Mouse (Mus musculus) forebrain, embryonic 16.5 days (tissue): ENCODE data around the gene Kcnh2. TPM values are rescaled to one million over a fixed set of nuclear protein-coding genes. Genes with fewer than 3 reads are reported as not detected.
A peak's percentile ranks its signal among the peaks of the same experiment; 100 is the strongest.

Experiments
- ATAC-seq: fragments of 200-750 bp; cut with Nextera tagmentation; 2 replicates; pipeline ENCODE4 v1.8.0; 2017; ENCODE audit warnings: mild to moderate bottlenecking, moderate library complexity
- H3K27ac ChIP-seq: fragments of 300-500 bp; sonication (generic); 2 replicates; pipeline ENCODE4 v1.5.1; 2014; ENCODE audit warnings: low read length, control low read depth
- H3K27me3 ChIP-seq: fragments of 300-500 bp; sonication (generic); replicated peaks from 2 replicates; pipeline ENCODE4 v1.6.1; 2014; ENCODE audit warnings: low read length; ENCODE audit not compliant: control insufficient read depth, insufficient read depth
- H3K36me3 ChIP-seq: fragments of 300-500 bp; sonication (generic); 2 replicates; pipeline ENCODE4 v1.6.1; 2014; ENCODE audit not compliant: control insufficient read depth, insufficient read depth
- H3K4me1 ChIP-seq: fragments of 300-500 bp; sonication (generic); replicated peaks from 2 replicates; pipeline ENCODE4 v1.6.1; 2014; ENCODE audit warnings: low read length; ENCODE audit not compliant: control insufficient read depth, insufficient read depth
- H3K4me2 ChIP-seq: fragments of 300-500 bp; sonication (generic); 2 replicates; pipeline ENCODE4 v1.6.1; 2014; ENCODE audit warnings: mild to moderate bottlenecking, low read length, control low read depth
- H3K4me3 ChIP-seq: fragments of 300-500 bp; sonication (generic); replicated peaks from 2 replicates; pipeline ENCODE4 v1.5.1; 2014; ENCODE audit warnings: mild to moderate bottlenecking, low read length, control low read depth
- H3K9ac ChIP-seq: fragments of 300-500 bp; sonication (generic); replicated peaks from 2 replicates; pipeline ENCODE4 v1.6.1; 2014; ENCODE audit warnings: low read depth, low read length, control low read depth
- H3K9me3 ChIP-seq: fragments of 300-500 bp; sonication (generic); 2 replicates; pipeline ENCODE4 v1.6.1; 2016; ENCODE audit warnings: low read length; ENCODE audit not compliant: control insufficient read depth
- WGBS: fragments of 180-500 bp; shearing (Covaris S2); extraction: QIAGEN DNeasy Blood & Tissue Kit; methylation state at CpG from one replicate; pipeline ENCODE4 v1.1.7; 2014; 5-methylcytosine and 5-hydroxymethylcytosine counted together
- polyA plus RNA-seq: library from polyadenylated mRNA; unstranded; fragments of >200 nt; fragmentation: Nextera tagmentation; extraction: Ambion mirVana; gene quantifications from 2 replicates; pipeline ENCODE4 v1.2.1, GENCODE M21; 2015

The Kcnh2 gene
- polyA plus RNA-seq, 1 experiment from 2014 or later, result 6.2 TPM

DNA sequence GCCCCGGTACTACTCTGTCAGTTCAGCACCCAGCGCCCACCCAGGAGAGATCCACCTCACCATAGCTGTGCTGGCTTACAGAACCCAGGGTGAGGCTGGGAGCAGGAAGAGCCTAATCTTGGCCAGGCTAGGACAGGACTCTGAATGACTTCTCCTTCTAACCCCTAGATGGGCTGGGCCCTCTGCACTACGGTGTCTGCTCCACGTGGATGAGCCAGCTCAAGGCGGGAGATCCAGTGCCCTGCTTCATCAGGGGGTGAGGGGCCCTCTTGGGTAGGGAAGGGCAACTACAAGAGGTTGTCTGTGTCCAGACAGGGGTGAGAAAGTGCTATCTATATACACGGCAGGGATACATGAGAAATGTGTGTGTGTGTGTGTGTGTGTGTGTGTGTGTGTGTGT is 30.1 kb upstream of the Kcnh2 start:
- Histone ChIP-seq H3K4me2 (no peak overlapping the region), H3K4me3 (no peak overlapping the region), H3K9ac (no peak overlapping the region), H3K4me1 (peaks cover 17% of the 10 kb centered on the region), H3K27me3 (peaks cover 10% of the 10 kb centered on the region), H3K9me3 (no peaks in the 10 kb centered on the region), H3K36me3 (no peaks in the 10 kb centered on the region), H3K27ac (no peak overlapping the region)
- no peak for ATAC-seq
- 87% methylated on average over 6 of the region's 6 CpGs for WGBS

DNA sequence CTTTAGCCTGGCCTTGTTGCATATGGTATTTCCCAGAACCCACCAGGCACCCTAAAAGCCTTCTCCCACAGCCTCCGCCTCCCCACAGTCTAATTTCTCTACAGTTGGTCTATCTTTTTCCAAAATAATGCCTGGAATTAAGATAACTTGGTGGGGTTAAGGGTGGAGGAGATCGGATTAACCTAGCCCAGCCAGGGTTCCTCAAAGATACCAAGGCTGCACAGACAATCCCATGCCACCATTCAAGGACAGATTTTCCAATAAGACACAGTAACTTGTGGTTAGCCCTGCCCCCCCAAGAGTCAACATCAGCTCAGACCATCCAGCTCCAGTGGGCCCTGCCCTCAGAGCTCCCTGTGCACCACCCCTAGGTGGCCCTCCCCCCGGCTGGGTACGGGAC is 29.1 kb upstream of the Kcnh2 start:
- Histone ChIP-seq H3K4me1 (peaks cover 17% of the 10 kb centered on the region), H3K4me2 (no peak overlapping the region), H3K27ac (no peak overlapping the region), H3K4me3 (no peak overlapping the region), H3K36me3 (no peaks in the 10 kb centered on the region), H3K9ac (no peak overlapping the region), H3K27me3 (peaks cover 3% of the 10 kb centered on the region), H3K9me3 (no peaks in the 10 kb centered on the region)
- ATAC-seq, result no peak
- 92% methylated on average over 4 of the region's 4 CpGs for WGBS

DNA sequence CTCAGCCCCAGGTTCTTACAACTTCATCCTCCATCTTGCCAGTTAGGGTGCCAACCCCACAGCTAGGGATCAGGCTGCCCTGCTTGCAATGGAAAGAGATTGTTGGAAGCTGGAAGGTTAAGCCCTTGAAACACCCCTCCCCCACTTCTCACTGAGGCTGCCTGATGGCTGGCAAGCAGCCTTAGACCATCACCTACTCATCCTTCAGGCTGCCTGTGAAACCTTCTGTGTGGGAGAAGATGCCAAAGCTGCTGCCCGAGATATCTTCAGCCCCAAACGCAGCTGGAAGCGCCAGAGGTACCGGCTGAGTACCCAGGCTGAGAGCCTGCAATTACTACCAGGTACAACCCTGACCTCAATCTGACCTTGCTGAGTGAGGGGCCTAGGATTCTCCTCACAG is 28.1 kb upstream of the Kcnh2 start:
- no peak for ATAC-seq
- Histone ChIP-seq H3K36me3 (no peaks in the 10 kb centered on the region), H3K9ac (no peak overlapping the region), H3K4me2 (no peak overlapping the region), H3K27ac (no peak overlapping the region), H3K9me3 (no peaks in the 10 kb centered on the region), H3K4me1 (peaks cover 20% of the 10 kb centered on the region), H3K27me3 (no peaks in the 10 kb centered on the region), H3K4me3 (no peak overlapping the region)
- 78% methylated on average over 4 of the region's 4 CpGs for WGBS

DNA sequence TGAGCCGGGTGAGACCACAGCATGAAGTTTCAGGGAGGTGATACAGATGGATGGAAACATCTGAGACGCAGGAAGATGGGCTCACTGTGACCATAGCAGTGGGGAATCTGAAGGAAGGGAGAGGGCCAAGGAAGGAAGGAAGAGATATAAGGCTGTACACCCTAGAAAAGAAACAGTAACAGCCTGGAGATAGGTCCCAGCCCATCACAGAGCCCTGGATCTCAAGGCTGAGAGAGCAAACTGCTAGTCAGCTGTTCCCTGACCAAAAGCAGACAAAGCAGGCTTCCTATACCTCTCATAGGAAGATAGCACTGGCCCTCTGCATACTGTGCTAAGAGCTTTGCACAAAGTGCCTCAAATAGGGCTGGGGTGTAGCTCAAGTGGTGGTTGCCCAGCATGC is 27.3 kb upstream of the Kcnh2 start:
- no peak overlapping the region for H3K4me2 ChIP-seq
- H3K36me3 ChIP-seq, result no peaks in the 10 kb centered on the region
- H3K4me1 ChIP-seq, result peaks cover 18% of the 10 kb centered on the region
- H3K27me3 ChIP-seq, result no peaks in the 10 kb centered on the region
- no peak overlapping the region for H3K27ac ChIP-seq
- no peak for ATAC-seq
- no peak overlapping the region for H3K9ac ChIP-seq
- 68% methylated on average over 2 of the region's 2 CpGs for WGBS
- H3K4me3 ChIP-seq, result no peak overlapping the region
- no peaks in the 10 kb centered on the region for H3K9me3 ChIP-seq

DNA sequence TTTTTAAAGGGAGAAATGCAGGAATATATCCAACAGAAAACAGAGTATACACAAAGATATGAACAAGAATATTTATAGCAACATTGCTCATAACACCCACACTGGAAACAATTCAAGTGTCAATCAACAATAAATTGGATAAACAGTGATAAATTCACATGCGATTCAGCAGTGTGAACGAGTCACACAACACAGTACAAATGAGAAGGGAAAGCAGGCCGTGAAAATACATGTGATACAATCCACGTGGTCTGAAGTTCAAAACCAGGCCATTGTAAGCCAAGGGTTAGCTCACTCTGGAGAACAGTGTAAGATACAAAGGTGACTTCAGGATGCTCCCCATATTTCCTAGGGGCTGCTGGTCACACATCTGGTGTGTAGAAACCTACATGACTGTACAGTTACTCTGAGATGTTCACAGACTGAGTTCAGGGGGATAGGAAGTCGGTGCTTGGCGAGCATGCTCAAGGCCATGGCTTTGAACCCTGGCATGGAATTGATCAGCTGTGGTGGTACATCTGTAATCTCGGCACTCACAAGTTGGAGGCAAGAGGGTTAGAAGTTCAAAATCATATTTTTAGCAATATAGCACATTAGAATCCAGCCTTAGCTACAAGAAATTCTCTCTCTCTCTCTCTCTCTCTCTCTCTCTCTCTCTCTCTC is 23.4 kb upstream of the Kcnh2 start:
- H3K4me3 ChIP-seq, result no peak overlapping the region
- H3K27ac ChIP-seq, result no peak overlapping the region
- H3K36me3 ChIP-seq, result no peaks in the 10 kb centered on the region
- H3K4me1 ChIP-seq, result peaks cover 11% of the 10 kb centered on the region
- ATAC-seq, result 0 out of 2 replicates have a peak, but pooled peaks have one; percentile 24
- H3K9ac ChIP-seq, result no peak overlapping the region
- 54% methylated on average over 7 of the region's 7 CpGs for WGBS
- H3K4me2 ChIP-seq, result no peak overlapping the region
- H3K27me3 ChIP-seq, result no peaks in the 10 kb centered on the region
- H3K9me3 ChIP-seq, result no peaks in the 10 kb centered on the region

DNA sequence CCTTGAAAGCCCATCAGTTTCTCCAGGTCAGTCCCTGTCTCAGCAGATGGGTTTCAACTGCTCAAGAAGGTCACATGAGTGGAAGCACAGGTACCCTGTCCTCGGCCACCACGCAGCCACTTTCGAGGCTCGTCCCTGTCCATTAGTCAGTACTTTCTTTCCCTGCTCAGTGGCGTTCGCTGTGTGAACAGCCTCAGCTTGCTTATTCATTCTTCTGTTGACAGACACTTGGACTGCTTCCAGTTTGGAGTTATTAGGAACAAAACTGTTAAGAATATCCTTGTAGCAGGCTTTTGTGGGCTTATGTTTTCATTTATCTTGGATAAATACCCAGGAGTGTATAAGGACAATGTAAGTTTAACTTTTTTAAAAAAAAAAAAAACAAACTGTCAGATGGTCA is 22.8 kb upstream of the Kcnh2 start:
- Histone ChIP-seq H3K4me2 (no peak overlapping the region), H3K36me3 (no peaks in the 10 kb centered on the region), H3K27ac (no peak overlapping the region), H3K4me1 (peaks cover 11% of the 10 kb centered on the region), H3K9me3 (no peaks in the 10 kb centered on the region), H3K9ac (no peak overlapping the region), H3K27me3 (no peaks in the 10 kb centered on the region), H3K4me3 (no peak overlapping the region)
- ATAC-seq, result peak; percentile 56
- 13% methylated on average over 6 of the region's 6 CpGs for WGBS

DNA sequence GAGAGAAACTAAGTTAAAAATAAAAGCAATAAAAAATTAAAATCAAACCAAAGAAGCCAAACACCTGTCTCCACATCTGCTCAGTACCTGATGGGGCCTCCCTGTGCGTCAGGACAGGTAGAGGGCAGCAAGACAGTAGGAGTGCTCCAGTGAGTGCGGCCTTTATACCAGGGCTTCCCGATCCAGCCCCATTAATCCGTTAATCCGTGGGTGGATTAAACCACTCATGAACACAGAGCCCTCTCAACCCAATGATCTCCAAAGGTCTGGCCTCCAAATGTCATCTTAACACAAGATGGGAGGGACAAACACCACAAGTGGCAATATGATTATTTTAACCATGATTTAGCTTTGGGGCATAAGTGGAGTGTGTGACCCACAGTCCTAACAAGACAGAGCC is 22.4 kb upstream of the Kcnh2 start:
- 49% methylated on average over 5 of the region's 5 CpGs for WGBS
- Histone ChIP-seq H3K4me2 (no peak overlapping the region), H3K27ac (no peak overlapping the region), H3K4me3 (no peak overlapping the region), H3K27me3 (no peaks in the 10 kb centered on the region), H3K9me3 (no peaks in the 10 kb centered on the region), H3K36me3 (no peaks in the 10 kb centered on the region), H3K9ac (no peak overlapping the region), H3K4me1 (peaks cover 11% of the 10 kb centered on the region)
- ATAC-seq, result no peak

DNA sequence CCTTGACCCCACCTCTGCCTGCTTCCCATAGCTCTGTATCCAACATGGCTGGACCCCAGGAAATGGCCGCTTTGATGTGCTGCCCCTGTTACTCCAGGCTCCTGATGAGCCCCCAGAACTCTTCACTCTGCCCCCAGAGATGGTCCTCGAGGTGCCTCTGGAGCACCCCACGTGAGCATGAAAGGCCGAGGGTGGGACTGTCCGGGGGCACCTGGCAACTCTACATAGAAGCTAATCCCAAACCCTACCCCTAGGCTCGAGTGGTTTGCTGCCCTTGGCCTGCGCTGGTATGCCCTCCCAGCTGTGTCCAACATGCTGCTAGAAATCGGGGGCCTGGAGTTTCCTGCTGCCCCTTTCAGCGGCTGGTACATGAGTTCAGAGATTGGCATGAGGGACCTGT is 18.4 kb upstream of the Kcnh2 start:
- no peaks in the 10 kb centered on the region for H3K27me3 ChIP-seq
- H3K4me1 ChIP-seq, result peaks cover 8% of the 10 kb centered on the region
- H3K9me3 ChIP-seq, result no peaks in the 10 kb centered on the region
- H3K9ac ChIP-seq, result no peak overlapping the region
- no peak for ATAC-seq
- no peak overlapping the region for H3K4me3 ChIP-seq
- 89% methylated on average over 9 of the region's 9 CpGs for WGBS
- H3K27ac ChIP-seq, result no peak overlapping the region
- no peak overlapping the region for H3K4me2 ChIP-seq
- H3K36me3 ChIP-seq, result no peaks in the 10 kb centered on the region

DNA sequence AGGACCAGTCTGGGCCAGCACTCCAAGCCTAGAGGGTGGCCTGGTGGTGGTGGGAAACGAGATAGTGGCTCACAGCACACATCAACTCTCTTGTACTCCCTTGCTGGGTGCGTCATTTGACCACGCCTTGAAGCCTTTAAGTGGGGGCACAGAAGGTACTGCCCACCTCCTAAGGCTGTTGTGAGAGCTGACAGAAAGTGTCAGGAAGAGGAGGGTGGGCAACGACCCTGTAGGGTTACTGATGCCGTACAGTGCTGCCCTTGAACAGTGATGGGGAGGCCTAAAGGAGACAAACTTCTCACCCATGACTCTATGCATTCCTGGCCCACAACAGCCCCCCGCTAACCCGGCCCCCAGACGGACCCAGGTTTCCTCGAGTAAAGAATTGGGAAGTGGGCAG is 15.0 kb upstream of the Kcnh2 start:
- no peaks in the 10 kb centered on the region for H3K27me3 ChIP-seq
- no peaks in the 10 kb centered on the region for H3K36me3 ChIP-seq
- H3K9me3 ChIP-seq, result no peaks in the 10 kb centered on the region
- H3K4me2 ChIP-seq, result no peak overlapping the region
- H3K4me1 ChIP-seq, result no peaks in the 10 kb centered on the region
- ATAC-seq, result no peak
- H3K27ac ChIP-seq, result no peak overlapping the region
- 79% methylated on average over 9 of the region's 9 CpGs for WGBS
- no peak overlapping the region for H3K4me3 ChIP-seq
- H3K9ac ChIP-seq, result no peak overlapping the region

DNA sequence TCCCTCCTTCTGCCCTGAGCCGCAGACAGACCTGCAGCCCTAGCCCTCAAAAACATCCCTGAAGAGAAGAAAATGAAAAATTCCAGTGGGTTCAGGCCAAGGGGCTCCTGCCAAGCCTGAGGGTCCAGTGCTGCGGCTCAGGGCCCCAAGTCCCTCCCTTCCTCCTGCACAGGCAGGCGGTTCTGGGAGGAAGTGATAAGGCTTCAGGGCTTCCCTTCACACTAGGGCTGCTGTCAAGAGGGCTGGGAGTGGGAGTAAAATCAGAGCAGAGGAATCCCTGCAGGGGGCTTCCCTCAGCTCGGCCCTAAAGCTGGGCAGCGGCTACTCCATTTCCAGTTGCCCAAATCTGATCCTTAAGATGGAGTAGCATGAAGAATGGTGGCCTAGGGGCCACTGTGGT is 14.1 kb upstream of the Kcnh2 start:
- H3K4me1 ChIP-seq, result no peaks in the 10 kb centered on the region
- H3K9me3 ChIP-seq, result no peaks in the 10 kb centered on the region
- no peaks in the 10 kb centered on the region for H3K36me3 ChIP-seq
- H3K4me2 ChIP-seq, result no peak overlapping the region
- WGBS, result 54% methylated on average over 5 of the region's 5 CpGs
- H3K9ac ChIP-seq, result no peak overlapping the region
- no peak overlapping the region for H3K27ac ChIP-seq
- no peak overlapping the region for H3K4me3 ChIP-seq
- no peaks in the 10 kb centered on the region for H3K27me3 ChIP-seq
- no peak for ATAC-seq
